Mouse (Mus musculus) forebrain, postnatal 0 days (tissue): ENCODE measurements at regions not wholly inside any gene's neighbourhood (a gene's known extent, or its start where the extent isn't known, plus 50 kb on each side); places are given as distances from the start of the nearest gene placed in this dataset.
A peak's percentile ranks its signal among the peaks of the same experiment; 100 is the strongest.

ENCODE experiments used
- ATAC-seq: fragments of 200-750 bp; cut with Nextera tagmentation; 2 replicates; pipeline ENCODE4 v1.8.0; 2017; ENCODE audit warnings: mild to moderate bottlenecking, moderate library complexity
- DNase-seq: peaks from one replicate; pipeline ENCODE4 v3.0.0-alpha.2; 2015
- H3K27ac ChIP-seq: fragments of 300-500 bp; sonication (generic); 2 replicates; pipeline ENCODE4 v1.5.1; 2014; ENCODE audit warnings: low read depth, mild to moderate bottlenecking, antibody characterized with exemption, low read length, moderate library complexity, mixed read lengths
- H3K27me3 ChIP-seq: fragments of 300-500 bp; sonication (generic); 2 replicates; pipeline ENCODE4 v1.6.1; 2014; ENCODE audit warnings: mild to moderate bottlenecking, low read length, mixed read lengths; ENCODE audit not compliant: insufficient read depth
- H3K36me3 ChIP-seq: fragments of 300-500 bp; sonication (generic); 2 replicates; pipeline ENCODE4 v1.6.1; 2014; ENCODE audit warnings: mild to moderate bottlenecking, moderate library complexity; ENCODE audit not compliant: insufficient read depth
- H3K4me1 ChIP-seq: fragments of 300-500 bp; sonication (generic); 2 replicates; pipeline ENCODE4 v1.6.1; 2014; ENCODE audit warnings: antibody characterized with exemption; ENCODE audit not compliant: insufficient read depth
- H3K4me2 ChIP-seq: fragments of 300-500 bp; sonication (generic); 2 replicates; pipeline ENCODE4 v1.6.1; 2014; ENCODE audit warnings: low read depth, mild to moderate bottlenecking, moderate library complexity
- H3K4me3 ChIP-seq: fragments of 300-500 bp; sonication (generic); 2 replicates; pipeline ENCODE4 v1.5.1; 2014; ENCODE audit warnings: low read depth, low read length, mixed read lengths
- H3K9ac ChIP-seq: fragments of 300-500 bp; sonication (generic); 2 replicates; pipeline ENCODE4 v1.6.1; 2014; ENCODE audit warnings: mild to moderate bottlenecking
- H3K9me3 ChIP-seq: fragments of 300-500 bp; sonication (generic); 2 replicates; pipeline ENCODE4 v1.6.1; 2016; ENCODE audit warnings: low read length
- CTCF ChIP-seq: sonication (generic); IDR thresholded peaks from 2 replicates; pipeline ENCODE4 v1.5.1; 2016; ENCODE audit warnings: antibody characterized with exemption, control low read depth, low read depth
- WGBS: fragments of 180-500 bp; shearing (Covaris S2); extraction: QIAGEN DNeasy Blood & Tissue Kit; methylation state at CpG from one replicate; pipeline ENCODE4 v1.1.7; 2014; 5-methylcytosine and 5-hydroxymethylcytosine counted together

- no peak overlapping the region for H3K4me2 ChIP-seq
- 4% methylated on average over 7 of the region's 7 CpGs for WGBS
- peak; percentile 91 for DNase-seq
Observed at GRCm38 (mm10) chr10:74848372-74848771, 118.6 kb upstream of the Gnaz start.

GRCm38 (mm10) chr10:74854991-74855664, 111.8 kb upstream of the Gnaz start:
- no peak overlapping the region for H3K9ac ChIP-seq
- 45% methylated on average over 4 of the region's 4 CpGs for WGBS
- no peaks in the 10 kb centered on the region for H3K36me3 ChIP-seq
- ATAC-seq (no peak), DNase-seq (no peak)
- peaks cover 4% of the 10 kb centered on the region; the same call in 1 of the 2 replicates for H3K4me1 ChIP-seq
- H3K27me3 ChIP-seq: no peaks in the 10 kb centered on the region
- H3K27ac ChIP-seq: no peak overlapping the region
- TF ChIP-seq CTCF: no peak
- no peak overlapping the region for H3K4me2 ChIP-seq
- no peak overlapping the region for H3K4me3 ChIP-seq
- no peaks in the 10 kb centered on the region for H3K9me3 ChIP-seq

More at GRCm38 (mm10) chr10:74848372-74848771, 118.6 kb upstream of the Gnaz start:
- H3K4me1 ChIP-seq: no peaks in the 10 kb centered on the region
- H3K27me3 ChIP-seq: no peaks in the 10 kb centered on the region
- no peak overlapping the region for H3K27ac ChIP-seq
- H3K4me3 ChIP-seq: no peak overlapping the region
- H3K9me3 ChIP-seq: no peaks in the 10 kb centered on the region
- no peak overlapping the region for H3K9ac ChIP-seq
- no peaks in the 10 kb centered on the region for H3K36me3 ChIP-seq
- peak; percentile 88 for TF ChIP-seq CTCF
- ATAC-seq: peak; percentile 79
